Mouse (Mus musculus) lung, postnatal 14 days (tissue): Measurements from ENCODE around the gene Ahdc1.

Source experiments
- DNase-seq: peaks from one replicate; pipeline ENCODE4 v3.0.0; 2021

Gene Ahdc1

GRCm38 (mm10) chr4:133107788-133108281 lies 96.8 kb downstream of the Ahdc1 start:
- peak; percentile 81 for DNase-seq

- DNase-seq: peak; percentile 60
These were observed 97.6 kb downstream of the Ahdc1 start for GRCm38 (mm10) chr4:133108481-133109334.

- no peak for DNase-seq
These were observed 98.3 kb downstream of the Ahdc1 start for GRCm38 (mm10) chr4:133109335-133109801.

- DNase-seq: no peak
These were observed 101.2 kb downstream of the Ahdc1 start for GRCm38 (mm10) chr4:133112175-133112838.

GRCm38 (mm10) chr4:133113351-133113882 lies 102.4 kb downstream of the Ahdc1 start:
- no peak for DNase-seq

- DNase-seq: no peak
These were observed 103.7 kb downstream of the Ahdc1 start for GRCm38 (mm10) chr4:133114762-133115161.

- DNase-seq: no peak
These were observed 104.8 kb downstream of the Ahdc1 start for GRCm38 (mm10) chr4:133115721-133116429.

- no peak for DNase-seq
These were observed 105.9 kb downstream of the Ahdc1 start for GRCm38 (mm10) chr4:133116756-133117470.

- DNase-seq: peak; percentile 80
These were observed 106.7 kb downstream of the Ahdc1 start for GRCm38 (mm10) chr4:133117556-133118411.

- no peak for DNase-seq
These were observed 107.8 kb downstream of the Ahdc1 start for GRCm38 (mm10) chr4:133118775-133119375.

- DNase-seq: no peak
These were observed 108.5 kb downstream of the Ahdc1 start for GRCm38 (mm10) chr4:133119579-133119978.

GRCm38 (mm10) chr4:133120833-133121321 lies 109.8 kb downstream of the Ahdc1 start:
- no peak for DNase-seq

GRCm38 (mm10) chr4:133121416-133121815 lies 110.4 kb downstream of the Ahdc1 start:
- no peak for DNase-seq

- no peak for DNase-seq
These were observed 111.0 kb downstream of the Ahdc1 start for GRCm38 (mm10) chr4:133121974-133122637.

- DNase-seq: no peak
These were observed 116.0 kb downstream of the Ahdc1 start for GRCm38 (mm10) chr4:133127079-133127478.
